Mouse (Mus musculus): Measurements from ENCODE around the gene Mapkapk5.

Gene Mapkapk5

GRCm38 (mm10) chr5:121493305-121493704, 52.4 kb downstream of the Mapkapk5 start:
- DNase-seq (ENCODE audit: low spot score), result no peak

DNA sequence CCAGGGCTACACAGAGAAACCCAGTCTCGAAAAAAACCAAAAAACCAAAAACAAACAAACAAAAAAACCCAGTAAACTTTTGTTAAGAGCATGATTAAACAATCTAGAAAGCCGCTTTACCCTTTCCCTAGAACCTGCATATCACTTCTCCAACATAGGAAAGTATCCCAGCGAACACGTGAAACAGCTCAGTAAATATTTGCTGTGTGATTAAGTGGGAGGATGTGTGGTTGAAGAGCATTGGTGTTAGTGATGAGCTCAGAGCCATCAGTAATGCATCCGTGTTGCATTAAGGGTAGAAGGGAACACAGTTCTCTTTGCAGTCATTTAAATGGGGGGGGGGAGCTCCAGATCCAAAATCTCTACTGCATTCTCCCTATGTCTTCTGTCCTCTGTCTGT, 60.9 kb downstream of the Mapkapk5 start:
- DNase-seq (ENCODE audit: low spot score), result no peak

DNA sequence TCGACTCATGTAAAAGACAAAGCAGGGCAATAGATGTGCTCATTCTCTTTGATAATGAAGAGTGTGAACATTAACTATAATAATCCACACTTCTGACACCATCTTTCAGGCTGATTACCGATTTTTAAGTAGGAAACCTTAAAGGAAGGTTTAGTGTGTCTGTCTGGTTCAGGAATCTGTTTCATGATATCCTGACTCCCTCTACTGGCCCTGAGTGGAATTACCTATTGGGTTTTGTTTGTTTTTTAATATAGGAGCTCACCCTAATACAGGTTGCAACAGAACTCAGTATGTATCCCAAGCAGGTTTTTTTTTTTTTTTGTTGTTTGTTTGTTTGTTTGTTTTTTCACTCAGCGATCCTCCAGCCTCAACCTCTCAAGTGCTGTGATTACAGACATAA, 68.0 kb downstream of the Mapkapk5 start:
- DNase-seq (ENCODE audit: low spot score), result no peak

DNA sequence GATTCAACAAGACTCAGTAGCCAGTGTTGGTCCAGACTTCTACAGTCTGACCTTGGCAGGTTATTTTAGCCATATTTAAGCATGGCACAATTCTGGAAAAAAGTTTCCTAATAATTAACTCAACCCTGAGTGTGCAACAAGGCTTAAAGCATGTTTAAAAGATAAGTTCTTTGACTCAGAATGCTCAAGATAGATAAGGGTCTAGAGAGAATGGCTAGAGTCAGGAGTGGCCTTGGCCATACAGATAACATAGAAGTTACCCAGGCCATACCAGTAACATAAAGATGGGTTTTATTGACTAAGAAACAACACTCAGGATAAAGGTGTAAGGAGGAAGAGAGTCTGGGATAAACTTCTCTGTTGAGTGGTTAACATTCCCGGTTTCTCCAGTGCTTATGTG, 69.7 kb downstream of the Mapkapk5 start:
- no peak for DNase-seq (ENCODE audit: low spot score)

Measured in urinary bladder, postnatal 10 days (tissue).